Mouse (Mus musculus) thymus, postnatal 0 days (tissue): ENCODE data around the gene Dnajb1. TPM values are rescaled to one million over a fixed set of nuclear protein-coding genes. Genes with fewer than 3 reads are reported as not detected.

Experiments used
- DNase-seq: peaks from one replicate; pipeline ENCODE4 v3.0.0-alpha.2; 2015; ENCODE audit warnings: low spot score
- polyA plus RNA-seq: library from polyadenylated mRNA; unstranded; fragments of >200 nt; fragmentation: Nextera tagmentation; extraction: Ambion mirVana; gene quantifications from 2 replicates; pipeline ENCODE4 v1.2.1, GENCODE M21; 2015

Dnajb1 gene
- polyA plus RNA-seq, 1 experiment from 2014 or later = 92.9 TPM

DNA sequence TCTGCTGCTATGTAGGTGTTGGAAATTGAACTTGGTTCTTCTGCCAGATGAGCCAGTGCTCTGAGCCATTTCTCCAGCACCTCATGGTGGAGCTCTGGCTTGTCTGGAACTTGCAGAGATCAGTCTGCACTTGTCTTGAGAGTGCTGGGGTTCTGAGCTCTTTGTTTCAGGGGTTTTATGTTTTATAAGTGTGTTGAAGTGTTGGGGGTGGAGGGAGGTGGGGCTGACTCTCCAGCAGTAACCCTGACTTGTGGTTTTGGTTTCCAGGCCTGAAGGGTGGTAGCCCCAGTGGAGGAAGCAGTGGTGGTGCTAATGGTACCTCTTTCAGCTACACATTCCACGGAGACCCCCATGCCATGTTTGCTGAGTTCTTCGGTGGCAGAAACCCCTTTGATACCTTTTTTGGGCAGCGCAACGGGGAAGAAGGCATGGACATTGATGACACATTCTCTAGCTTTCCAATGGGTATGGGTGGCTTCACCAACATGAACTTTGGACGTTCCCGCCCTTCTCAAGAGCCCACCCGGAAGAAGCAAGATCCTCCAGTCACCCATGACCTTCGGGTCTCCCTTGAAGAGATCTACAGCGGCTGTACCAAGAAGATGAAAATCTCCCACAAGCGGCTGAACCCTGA is 1.7 kb downstream of the Dnajb1 start:
- DNase-seq = peak; percentile 33

DNA sequence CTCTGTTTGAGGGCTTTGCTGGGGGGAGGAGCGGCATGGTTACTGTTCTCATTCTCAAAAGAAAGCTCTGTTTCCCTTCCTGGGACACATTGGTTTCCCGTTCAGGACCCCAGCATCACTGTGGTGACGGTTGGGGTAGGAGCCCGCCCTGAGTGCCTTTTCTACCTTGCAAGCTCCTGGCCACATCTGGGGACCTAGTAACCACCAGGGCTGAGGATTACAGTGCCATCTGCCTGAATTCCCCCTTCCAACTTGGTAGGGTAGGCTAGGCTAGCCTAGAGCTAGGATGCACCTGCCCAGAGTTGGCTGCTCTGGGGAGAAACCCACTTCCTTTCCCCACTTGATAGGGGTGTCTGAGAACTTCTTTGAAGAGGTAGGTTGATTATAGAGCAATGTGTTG is 3.9 kb downstream of the Dnajb1 start:
- peak; percentile 94 for DNase-seq

DNA sequence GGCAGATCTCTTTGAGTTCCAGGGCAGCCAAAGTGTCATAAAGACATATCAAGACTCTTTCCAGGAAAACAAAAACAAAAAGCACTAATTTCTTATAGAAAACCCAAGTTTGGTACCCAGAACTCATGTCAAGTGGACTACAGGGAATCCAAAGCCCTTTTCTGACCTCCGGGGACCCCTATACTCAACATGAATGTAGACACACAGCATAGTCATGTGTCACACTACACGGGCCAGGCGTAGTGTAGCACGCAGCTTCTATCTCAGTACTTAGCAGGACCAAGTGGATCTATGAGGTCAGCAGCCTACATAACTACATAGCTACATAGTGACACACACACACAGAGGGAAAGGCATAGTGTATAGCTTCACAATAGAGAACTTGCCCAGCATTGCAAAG is 5.7 kb downstream of the Dnajb1 start:
- no peak for DNase-seq

DNA sequence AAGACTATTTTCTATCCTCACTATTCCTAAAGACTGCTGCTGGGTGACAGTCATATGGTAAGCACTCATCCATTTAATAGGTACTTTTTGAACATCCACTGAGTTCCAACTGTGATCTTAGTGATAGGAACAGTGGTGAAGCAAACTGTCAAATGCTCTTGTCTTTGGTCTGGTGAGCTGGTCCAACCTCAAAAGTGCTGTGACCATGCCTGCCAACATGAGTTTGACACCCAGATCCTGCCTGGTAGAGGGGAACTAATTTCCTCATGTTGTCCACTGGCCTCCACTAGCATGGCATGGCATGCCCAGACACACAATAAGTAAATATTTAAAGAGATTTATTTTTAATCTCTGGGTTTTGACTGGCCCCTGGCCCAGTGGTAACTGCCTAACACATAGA is 8.6 kb downstream of the Dnajb1 start:
- DNase-seq = no peak

DNA sequence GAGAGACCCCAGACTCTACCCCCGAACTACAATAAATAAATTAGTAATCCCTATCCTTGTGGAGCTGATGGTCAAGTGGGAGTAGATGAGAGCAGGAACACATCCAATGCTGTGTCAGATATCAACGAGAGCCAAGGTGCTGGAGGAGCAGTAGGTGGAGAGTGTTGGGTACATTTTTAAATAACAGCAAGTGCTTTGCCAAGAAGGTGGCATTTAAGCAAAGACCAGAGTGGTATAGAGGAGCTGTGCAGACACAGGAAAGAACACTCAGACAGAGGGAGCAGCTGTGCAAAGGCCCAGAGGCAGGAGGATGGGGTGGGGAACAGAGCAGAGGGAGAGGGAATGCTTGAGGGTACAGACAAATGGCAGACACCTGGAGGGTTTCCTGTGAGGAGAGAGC is 9.1 kb downstream of the Dnajb1 start:
- no peak for DNase-seq

DNA sequence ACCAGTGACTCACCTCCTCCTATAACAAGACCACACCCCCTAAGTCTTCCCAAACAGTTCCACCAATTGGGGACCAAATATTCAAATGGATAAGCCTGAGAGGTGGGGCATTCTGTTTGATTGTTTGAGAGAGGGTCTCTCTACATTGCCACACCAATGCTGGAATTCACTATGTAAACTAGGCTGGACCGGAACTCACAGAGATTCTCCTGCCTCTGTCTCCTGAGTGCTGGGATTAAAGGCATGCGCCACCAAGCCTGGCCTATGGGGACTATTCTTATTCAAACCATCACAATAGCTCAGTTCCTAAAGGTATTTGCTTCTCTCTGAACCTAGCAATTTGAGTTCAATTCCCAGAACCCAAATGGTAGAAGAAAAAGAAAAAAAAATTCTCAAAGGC is 10.6 kb downstream of the Dnajb1 start:
- no peak for DNase-seq

DNA sequence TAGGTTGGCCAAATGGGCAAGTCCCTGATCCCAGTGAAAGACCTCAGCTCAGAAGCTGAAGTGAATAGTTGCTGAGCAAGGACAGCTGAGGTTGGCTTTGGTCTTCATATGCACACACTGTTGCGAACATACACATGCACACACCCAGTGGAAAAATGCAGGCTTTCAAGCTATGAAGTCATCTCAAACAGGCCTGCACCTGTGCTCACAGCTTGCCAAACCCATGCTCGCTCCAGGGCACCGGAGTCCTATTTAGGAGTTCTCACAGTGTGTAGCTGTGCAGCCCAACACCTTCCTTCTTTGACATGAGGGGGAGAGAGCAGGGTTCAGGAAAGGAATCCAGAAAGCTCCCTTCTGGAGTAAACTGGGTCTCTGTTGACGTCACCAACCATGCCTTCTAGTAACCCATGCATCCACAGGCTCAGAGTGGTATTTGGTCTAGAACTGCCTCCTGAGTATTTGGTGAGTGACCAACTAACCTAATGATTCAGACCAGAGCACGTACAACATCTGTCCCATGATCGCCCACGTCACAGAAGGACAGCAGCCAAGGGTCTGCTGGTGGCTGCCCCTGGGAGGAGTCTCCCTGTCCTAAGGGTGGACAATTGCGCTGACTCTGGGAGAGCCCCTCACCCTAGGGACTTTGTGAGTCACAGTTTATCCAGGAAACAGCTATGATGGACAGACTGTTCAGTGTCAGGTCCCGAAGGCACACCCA is 11.7 kb downstream of the Dnajb1 start:
- DNase-seq = peak; percentile 73

DNA sequence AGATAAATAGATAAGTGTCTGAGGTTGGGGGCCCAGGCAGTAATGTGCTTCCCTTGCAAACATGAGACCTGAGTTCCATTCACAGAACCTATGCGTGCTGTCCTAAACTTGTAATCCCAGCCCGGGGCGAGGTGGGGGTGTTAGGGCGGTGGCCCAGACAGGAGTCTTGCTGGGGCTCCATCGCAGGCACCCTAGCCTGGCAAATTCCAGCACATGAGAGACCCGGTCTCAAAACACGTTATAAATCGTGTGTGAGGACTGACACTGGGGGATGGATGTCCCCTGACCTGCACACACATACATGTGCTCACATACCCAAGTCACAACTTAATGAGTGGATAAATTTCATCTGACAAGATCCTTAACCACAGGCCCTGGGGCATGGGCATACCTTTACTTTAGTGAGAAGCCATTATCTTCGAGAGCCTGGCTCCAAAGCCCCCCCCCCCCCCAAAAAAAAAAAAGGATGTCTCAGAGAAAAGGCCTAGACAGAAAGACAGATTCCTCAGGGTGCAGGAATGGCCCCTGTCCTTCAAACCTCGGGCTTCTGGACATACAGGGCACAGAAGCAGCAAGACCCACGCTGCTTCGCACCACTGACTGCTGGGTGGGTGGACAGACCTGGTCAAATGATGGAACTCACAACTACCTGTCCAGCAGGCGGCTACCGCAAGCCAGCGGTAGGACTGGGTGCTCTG is 13.8 kb downstream of the Dnajb1 start:
- DNase-seq = no peak

DNA sequence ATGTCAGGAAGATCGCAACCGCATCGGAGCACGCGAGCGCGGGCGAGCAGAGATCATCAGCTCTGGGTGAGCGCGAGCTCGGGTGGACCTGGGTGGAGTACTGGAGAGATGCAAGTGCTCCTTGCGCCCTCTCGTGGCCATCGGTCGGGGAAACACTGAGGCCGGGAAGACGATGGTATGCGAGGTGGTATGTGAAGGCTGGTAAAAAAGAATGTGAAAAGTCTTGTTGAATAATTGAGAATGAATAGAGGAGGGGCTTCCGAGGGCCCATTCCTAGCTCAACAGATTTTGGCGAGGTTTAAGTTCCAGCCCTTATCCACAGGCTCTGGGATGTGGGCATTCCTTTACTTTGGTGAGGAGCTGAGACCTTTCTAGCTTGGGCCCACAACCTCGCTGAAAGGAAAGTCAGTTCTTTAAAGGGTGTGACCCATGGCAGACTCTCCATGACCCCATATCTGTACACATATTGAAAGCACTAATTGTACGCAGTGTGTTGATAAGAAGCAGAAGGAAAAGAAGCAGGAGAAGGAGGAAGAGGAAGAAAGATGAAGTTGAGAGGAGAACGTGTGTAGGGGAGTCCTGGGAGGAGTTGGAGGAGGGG is 14.5 kb downstream of the Dnajb1 start:
- DNase-seq = peak; percentile 91

DNA sequence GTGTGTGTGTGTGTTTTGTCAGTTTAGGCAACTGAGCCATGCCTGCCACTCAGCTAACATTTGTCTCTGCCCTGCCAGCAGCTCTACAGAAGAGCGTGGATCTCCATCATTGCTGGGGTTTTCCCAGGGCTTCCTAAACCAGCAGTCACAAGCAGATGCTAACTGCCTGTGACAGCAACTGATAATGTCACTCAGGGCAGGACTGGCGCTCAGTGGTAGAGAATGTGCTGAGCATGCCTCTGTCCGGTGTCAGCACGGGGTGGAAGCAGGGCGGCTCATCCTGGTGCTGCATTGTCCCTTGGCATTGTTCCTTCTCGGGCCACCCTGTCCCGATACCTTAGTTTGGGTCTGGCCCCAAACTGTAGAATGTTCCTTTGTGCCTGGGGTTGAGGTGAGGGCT is 15.6 kb downstream of the Dnajb1 start:
- no peak for DNase-seq

DNA sequence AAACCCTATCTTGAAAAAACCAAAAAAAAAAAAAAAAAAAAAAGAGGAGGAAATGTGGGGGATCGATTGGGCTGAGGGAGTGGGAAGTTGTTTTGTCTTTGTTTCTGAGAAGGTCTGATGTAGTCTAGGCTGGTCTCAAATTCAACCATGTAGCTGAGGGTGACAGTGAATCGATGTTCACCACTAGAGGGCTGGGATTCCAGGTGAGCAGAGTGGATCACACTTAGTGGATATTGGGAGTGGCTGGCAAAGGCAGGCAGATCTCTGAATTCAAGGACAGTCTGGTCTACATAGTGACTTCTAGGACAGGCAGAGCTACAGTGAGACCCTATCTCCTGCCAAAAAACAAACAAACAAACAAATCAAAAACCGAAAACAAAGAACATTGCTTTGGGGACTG is 16.7 kb downstream of the Dnajb1 start:
- DNase-seq = no peak

DNA sequence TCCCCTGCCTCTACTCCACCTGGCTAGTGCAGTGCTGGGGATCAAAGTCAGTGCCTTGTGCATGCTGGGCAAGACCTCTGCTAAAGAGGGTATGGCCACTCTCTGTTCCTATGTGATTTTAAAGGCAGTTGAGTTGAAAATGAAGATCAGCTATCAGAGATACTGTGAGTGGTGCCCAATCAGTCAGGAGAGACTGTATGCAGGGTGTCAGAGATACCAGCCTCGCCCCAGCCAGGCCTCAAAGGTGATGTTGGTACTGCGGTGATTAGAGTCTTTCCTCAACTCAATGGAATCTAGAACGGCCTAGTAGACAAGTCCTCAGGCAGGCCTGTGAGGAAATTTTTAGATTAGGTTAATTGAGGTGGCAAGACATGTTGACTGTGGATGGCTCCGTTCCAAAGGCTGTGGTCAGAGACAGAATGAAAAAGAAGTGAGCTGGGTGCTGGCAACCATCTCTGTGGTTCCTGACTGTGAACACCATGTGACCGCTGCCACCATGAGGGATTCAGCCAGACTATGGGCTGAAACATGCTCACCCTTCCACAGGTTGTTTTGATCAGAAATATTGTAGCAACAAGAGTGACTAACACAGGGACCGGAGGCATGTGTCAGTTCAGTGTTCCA is 17.8 kb downstream of the Dnajb1 start:
- no peak for DNase-seq

DNA sequence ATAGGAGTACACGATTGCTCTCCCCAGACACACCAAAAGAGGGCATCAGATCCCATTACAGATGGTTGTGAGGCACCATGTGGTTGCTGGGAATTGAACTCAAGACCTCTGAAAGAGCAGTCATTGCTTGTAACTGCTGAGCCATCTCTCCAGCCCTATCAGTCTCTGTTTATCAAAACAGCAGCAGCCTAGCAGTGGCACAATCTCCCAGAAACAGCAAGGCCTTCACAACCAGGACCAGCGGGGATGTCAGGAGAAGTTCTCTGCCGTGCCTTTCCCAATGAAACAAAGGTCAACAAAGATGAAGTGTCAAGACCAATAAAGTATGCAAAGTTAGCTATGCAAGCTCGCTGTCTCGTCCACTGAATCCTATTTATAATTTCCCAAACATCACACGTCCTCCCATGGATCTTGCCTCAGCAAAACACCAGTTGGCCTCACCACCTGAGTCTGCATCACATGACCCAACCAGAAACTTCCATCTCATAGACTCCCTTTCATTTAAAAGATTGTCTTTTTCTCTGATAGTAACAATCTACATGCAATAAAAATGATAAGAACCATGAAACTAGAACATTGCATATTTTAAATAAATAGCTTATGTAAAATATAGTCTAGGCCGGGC is 24.2 kb downstream of the Dnajb1 start:
- DNase-seq = no peak

DNA sequence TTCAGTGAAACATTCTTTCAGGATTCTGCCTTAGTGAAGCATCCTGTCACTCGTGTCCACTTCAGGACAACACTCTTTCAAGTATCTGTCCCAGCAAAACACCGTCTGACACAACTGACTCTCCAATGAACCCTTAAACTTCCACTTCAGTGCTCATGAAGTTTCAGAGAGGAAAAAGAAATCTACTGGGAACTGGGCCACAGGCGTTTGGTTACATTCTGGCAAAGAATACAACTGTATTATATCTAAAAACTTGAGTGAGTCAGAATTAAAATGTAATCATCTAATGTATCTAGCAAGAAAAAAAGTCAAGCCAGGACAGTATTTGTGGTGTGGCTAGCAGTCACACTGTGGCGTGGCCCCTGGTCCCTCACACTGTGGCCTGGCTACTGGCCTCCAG is 30.9 kb downstream of the Dnajb1 start:
- DNase-seq = no peak

DNA sequence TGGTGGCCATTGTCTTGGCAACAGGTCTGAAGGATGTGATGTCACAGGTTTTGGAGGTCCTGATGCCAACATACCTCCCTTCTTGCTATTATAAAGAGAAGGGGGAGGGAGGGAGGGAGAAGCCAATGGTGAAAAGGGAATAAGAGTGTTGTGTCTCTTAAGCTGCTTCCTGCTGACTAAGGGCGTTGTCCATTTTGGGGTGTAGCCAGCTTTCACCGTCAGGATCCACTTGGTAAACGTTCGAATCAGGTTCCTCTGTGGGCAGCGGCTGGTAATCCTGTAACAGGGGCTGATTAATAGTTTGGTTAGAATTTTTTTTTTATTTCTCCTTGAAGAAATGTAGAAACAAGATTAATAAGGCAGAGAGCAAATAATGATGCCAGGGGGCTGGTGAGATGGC is 31.7 kb downstream of the Dnajb1 start:
- no peak for DNase-seq

DNA sequence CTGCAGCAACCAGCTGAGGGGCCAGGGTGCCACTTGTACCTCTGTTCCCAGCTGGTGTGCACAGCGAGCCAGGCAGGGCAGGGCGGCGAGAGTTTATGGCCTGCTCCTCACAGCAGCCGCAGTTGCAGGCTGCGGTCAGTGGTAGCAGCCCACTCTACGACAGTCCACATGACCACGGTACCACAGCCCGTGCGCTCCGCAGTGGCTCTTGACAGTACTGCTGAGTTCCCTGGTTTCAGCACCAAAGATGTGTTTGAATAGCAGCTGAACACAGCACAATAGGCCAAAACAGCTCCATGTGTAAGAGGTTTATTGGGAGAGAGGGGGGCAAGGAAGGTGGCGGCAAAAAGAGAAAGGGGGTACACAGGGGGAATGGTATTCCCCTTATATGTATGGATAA is 39.5 kb downstream of the Dnajb1 start:
- no peak for DNase-seq

DNA sequence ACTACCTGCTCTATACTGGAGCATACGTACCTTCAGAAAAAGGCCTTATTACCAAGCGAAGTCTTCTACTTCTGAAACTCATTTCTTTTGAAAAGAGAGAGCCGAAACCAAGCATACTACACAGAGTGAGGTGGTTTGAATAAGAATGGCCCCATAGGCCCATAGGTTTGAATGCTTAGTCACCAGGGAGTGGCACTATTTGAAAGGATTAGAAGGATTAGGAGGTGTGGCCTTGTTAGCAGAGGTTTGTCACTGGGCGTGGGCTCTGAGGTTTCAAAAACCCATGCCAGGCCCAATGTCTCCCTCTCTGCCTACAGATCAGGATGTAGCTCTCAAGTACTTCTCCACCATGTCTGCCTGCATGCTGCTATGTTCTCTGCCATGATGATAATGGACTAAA is 40.0 kb downstream of the Dnajb1 start:
- no peak for DNase-seq

DNA sequence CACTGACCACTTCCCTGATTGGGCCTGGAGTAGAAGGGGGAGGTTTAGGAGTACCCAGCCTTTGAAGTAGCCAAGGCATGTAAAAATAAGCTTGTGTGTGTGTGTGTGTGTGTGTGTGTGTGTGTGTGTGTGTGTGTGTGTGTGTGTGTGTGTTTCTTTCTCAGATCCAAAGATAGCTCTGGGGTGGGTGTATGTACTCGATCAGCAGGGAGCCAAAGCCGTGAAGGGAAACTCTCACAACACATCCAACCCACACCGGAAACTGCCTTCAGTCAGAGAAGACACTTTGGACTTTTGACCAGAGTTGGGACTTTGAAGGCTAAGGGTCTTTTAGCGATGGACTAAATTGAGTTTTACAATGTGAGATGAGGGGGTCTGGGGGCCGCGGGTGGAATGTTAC is 41.7 kb downstream of the Dnajb1 start:
- no peak for DNase-seq

DNA sequence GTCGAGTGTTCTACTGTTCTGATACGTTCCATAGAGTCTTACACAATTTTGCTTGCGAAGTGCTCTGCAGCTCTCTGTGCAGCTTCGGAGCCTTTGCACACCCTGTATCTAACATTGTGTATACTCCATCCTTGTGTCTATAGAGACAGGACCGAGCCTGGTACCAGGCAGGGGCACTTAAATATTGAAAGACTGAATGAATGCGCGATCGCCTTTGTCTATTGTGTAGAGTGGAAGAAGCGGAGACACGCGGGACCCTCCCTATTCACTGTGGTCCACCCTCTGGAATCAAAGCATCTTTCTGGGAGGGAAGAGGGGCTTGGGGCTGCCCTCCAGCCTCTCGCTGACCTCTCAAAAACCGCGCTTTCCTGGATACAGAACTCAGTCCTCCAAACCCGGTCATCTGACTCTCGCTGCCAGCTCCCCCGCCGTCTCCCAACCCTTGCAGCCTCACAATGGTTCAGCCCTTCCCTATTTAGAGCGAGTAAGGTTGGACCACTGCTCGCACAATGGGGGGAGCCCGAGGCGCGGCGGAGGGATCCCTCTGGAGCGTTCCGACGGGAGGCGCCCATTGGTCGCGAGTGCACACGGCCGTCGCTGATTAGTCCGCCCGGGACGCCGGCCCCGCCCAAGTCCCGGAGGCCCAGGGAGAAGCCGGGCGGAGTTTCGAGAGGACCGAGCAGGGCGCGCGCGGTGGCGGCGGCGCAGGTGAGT is 44.2 kb downstream of the Dnajb1 start, which contains the start of gene Gipc1:
Gipc1 (plus strand) TSS at position 648 of the 714 bp plus-strand sequence.
- peak; percentile 99 for DNase-seq
